Mouse (Mus musculus) gastrocnemius, postnatal 25 days (tissue): ENCODE measurements at regions not wholly inside any gene's neighbourhood (a gene's known extent, or its start where the extent isn't known, plus 50 kb on each side); places are given as distances from the start of the nearest gene placed in this dataset.

Experiments
- DNase-seq: peaks from one replicate; pipeline ENCODE4 v3.0.0; 2022

- no peak for DNase-seq
Measured at GRCm38 (mm10) chr9:120628794-120629560, 57.7 kb downstream of the Rpl14 start.

GRCm38 (mm10) chr9:120629609-120630008 is 58.4 kb downstream of the Rpl14 start:
- DNase-seq: no peak

DNA sequence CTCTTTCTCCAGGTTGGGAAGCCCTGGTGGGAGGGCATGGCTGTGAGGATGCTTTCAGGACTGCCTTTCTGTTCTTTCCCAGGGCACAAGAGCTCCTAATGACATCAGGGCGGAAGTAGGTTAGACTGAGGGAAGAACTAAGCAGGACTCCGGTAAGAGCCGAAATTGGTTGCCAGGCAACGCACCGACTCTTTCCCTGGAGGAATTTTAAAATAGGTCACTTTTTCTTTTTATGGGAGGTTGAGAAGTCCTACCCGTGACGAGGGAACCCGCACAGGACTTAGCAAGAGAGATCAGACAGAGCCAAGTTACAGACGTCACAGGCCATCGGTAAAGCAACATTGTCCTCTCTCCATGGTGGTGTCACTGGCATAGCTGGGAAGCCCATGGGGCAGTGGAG is 61.6 kb downstream of the Rpl14 start:
- no peak for DNase-seq

- no peak for DNase-seq
Measured at GRCm38 (mm10) chr9:120642656-120643055, 71.4 kb downstream of the Rpl14 start.

DNA sequence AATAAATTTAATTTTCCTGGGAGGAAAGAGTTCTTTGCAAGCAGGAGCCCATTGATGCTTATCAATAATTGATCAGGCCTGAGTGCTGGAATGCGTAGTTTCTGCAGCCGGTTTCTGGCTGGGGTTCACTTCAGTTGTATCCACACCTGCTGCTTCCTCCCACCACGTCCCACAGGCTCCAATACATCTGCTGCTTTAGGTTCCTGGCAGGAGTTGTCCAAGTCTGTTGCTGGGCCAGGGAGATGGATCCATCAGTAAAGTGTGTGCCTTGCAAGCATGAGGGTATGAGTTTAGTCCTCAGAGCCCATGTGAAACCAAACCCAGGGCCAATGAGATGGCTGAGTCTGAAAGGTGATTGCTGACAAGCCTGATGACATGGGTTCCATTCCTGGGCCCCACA is 72.1 kb downstream of the Rpl14 start:
- DNase-seq: no peak

DNA sequence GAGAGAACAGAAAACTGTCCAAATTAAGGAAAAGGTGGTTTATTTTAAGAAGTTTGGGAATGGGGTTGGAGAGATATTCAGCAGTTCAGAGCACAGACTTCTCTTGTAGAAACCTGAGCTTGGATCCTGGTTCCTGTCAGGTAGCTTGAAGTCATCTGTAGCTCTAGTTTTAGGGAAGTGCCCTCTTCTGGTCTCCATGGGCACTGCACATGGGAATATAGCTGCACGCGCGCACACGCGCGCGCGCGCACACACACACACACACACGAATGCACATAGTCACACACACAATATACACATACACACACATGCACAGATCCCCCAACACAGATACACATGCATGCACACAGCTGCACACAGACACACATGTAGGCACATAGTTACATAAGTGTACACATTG is 74.5 kb downstream of the Rpl14 start:
- no peak for DNase-seq

DNA sequence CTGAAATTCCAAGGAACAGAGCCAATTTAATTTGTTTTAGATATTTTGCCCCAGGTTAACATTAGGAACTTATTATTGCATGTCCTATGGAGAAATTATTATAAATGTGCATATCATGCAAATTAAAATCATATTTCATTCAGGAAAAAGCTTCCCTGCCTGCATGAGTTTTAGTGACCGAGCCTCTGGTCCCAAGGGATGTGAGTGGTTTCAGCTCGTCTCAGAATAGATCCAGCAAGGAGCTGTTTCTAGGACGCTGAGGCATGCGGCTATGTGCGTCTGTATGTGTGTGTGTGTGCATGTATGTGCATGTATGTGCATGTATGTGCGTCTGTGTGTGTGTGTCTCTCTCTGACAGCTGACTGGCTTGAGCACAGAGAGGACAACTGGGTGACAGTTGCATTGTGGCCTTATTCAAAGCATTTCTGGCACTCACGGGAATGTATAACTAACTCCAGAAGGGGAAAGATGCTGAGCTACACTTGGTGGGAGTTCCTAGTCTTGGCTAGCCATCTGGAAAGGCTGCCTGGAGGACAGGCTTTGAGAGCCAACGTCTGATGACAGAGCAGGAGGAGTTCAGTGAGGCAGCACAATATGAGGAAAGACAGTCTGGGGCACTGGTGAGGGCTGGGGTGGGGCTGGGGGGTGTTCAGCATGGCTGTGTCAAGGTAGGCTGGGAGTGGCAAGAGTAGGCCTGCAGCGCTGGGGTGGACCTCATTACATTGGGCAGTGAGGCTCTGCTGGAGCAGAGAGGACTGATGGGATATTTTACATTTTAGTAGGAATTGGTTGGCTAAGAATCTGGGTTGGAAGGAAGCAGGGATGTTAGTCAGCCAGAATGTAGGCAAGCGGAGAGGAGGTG is 75.8 kb downstream of the Rpl14 start:
- peak; percentile 12 for DNase-seq

GRCm38 (mm10) chr9:120647668-120647955 is 76.4 kb downstream of the Rpl14 start:
- DNase-seq: no peak

DNA sequence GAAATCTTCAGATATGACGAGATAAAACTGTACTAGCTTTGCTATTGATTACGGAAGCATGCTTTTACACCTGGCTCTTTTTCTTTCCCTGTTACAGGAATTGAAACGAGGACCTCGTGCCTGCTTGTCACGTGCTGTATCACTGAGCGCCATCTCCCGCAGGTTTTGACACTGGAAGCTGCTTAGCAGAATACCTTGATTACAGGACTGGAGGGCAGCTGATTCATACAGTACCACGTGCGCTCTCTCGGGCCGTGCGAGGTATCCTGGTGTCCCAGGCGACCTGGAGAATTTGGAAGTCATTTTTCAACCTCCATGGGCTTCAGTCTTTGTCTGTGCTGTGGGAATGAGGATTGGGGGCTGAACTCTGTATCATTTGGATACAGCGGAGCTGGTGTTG is 81.5 kb downstream of the Rpl14 start:
- DNase-seq: no peak

GRCm38 (mm10) chr9:120653170-120653569 is 81.9 kb downstream of the Rpl14 start:
- no peak for DNase-seq

DNA sequence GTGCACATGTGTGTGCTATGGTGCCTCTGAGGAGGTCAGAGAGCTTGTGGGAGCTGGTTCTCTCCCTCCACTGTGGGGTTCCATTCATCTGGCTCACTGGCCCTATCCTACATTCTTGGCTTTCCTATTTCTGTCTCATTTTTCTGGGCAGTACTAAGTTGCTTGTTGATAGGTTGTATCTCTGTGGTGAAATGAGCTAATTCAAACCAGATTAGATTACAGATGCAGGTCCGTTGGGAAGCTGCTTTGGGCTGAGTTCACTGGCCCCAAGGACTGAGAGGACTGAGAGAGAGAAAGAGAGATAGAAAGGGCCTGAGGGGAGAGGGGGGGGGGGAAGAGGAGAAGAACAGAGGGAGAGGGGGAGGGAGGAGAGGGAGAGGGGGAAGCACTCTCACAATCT is 83.5 kb downstream of the Rpl14 start:
- no peak for DNase-seq

DNA sequence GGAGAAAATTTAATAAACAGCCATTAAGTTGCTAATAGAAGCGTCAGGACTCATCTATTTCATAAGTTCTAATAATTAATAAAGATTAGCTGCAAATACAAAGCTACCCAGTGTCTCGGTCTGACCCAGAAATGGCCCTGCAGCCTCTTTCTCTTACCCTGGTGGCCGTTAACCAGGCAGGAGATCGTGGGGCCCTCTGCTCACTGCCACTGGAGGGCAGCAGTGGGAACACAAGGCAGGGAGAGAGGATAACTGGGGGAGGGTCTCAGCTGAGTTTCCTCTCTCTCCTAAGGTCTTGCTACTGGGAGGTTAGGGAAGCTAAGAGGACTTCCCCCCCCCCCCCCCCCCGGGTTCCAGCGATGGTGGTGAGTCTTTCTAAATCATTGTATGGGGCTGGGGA is 85.7 kb downstream of the Rpl14 start:
- DNase-seq: no peak

DNA sequence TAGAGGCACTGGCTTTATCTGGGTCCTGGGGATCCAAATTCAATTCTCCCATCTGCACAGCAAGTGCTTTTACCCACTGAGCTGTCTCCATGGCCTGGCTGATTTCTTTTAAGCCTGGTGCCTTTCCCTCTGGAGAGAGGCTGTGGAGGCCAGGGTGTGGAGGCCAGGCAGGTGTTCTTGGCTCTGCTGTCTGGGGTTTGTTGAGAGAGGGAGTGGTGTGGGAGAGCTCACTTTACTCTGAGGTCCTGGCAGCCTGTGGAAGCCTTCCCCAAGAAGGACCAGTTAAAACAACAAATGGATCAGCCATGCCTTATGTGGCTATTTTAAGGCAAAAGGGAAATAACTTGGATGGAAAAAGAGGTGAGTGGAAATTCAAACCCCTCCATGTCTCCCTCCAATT is 86.5 kb downstream of the Rpl14 start:
- no peak for DNase-seq

DNA sequence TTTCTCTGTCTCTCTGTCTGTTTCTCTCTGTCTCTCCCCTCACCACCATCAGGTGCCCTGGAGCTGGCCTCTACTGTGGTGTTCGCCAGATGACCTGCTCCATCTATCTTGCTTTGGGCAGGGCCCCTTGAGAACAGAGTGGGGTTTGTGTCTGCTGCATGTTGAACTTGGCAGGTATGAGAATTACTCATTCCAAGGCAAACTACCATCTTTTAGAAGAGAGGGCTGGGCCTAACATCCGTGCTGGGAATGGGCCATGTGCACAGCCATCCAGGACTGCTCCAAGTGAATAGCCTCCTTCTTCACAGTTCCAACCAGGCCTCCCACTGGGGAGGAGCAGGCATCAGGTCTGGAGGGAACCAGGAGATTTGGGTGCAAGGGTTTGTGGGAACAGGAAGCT is 87.3 kb downstream of the Rpl14 start:
- peak; percentile 50 for DNase-seq

GRCm38 (mm10) chr9:120661226-120661625 is 90.0 kb downstream of the Rpl14 start:
- DNase-seq: peak; percentile 64

- DNase-seq: no peak
Measured at GRCm38 (mm10) chr9:120661641-120662227, 90.5 kb downstream of the Rpl14 start.

DNA sequence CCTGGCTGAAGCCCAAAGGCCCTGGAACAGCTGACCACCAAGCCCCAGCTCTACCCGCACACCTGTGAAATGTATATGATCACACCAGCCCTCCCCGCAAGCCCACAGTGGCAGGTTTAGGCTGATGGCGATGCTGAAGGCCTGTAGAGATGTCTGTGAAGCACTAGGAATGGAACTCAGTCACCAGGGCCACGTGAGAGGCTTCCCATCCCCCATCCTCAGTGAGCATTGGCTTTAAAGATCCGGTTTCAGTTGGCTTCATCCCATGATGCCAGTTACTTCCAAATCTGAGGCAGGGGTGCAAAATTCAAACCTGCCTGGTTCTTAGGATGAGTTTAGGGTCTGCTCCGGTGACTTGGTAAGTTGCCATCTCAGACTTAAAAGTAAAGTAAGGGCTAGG is 91.9 kb downstream of the Rpl14 start:
- no peak for DNase-seq

GRCm38 (mm10) chr9:120664086-120664485 is 92.8 kb downstream of the Rpl14 start:
- no peak for DNase-seq

- no peak for DNase-seq
Measured at GRCm38 (mm10) chr9:120672452-120672851, 101.2 kb downstream of the Rpl14 start.

- no peak for DNase-seq
Measured at GRCm38 (mm10) chr9:120674855-120675254, 103.6 kb downstream of the Rpl14 start.

- DNase-seq: no peak
Measured at GRCm38 (mm10) chr9:120675371-120676150, 104.3 kb downstream of the Rpl14 start.

GRCm38 (mm10) chr9:120676301-120676700 is 105.1 kb downstream of the Rpl14 start:
- DNase-seq: no peak

GRCm38 (mm10) chr9:120676771-120677170 is 105.5 kb downstream of the Rpl14 start:
- DNase-seq: no peak
